Mouse (Mus musculus) heart, adult 2 months (tissue): ENCODE measurements around the gene Ttc16.

Experiments used
- CTCF ChIP-seq: fragments of 200-600 bp; IDR thresholded peaks from 2 replicates; pipeline ENCODE4 v1.8.1; 2022; ENCODE audit warnings: antibody characterized with exemption, mild to moderate bottlenecking, moderate library complexity
- EP300 ChIP-seq: fragments of 200-500 bp; IDR thresholded peaks from 2 replicates; pipeline ENCODE4 v1.6.1; 2011; ENCODE audit warnings: low read depth, low read length, control low read depth; ENCODE audit not compliant: insufficient read depth
- POLR2A ChIP-seq: fragments of 200-500 bp; IDR thresholded peaks from 2 replicates; pipeline ENCODE4 v1.6.1; 2011; ENCODE audit warnings: mild to moderate bottlenecking, low read depth, low read length, control low read depth; ENCODE audit not compliant: insufficient read depth

DNA sequence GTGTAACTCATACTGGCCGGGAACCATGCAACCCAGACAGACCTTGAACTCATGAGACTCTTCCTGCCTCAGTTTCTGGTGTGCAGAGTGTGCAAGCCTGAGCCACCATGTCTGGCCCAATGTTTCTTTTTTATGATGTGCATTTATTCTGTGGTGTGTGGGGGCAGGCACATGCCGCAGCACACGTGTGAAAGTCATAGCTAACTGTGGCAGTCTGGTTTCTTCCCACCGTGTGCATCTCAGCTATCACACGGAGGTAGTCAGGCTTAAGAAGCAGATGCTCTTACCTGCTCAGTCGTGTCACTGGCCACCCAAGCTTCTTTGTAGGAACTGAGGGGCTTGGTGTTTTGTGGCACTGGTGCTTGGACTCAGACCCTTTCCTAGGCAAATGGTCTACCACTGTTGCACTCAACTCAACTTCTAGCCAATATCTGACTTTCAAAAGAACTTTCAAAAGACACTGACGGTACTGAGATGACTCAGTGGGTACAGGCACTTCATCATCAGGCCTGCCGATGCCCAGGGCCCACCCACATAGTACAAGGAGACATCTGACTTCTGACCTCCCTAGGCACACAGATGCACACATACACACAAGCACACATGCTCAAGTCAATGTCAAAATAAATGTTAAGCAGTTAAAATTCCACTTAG lies 2.7 kb downstream of the Ttc16 start:
- no peak for TF ChIP-seq CTCF
- no peak for TF ChIP-seq POLR2A
- TF ChIP-seq EP300, result no peak
